Mouse (Mus musculus): ENCODE results near the gene Cyfip2. TPM values are rescaled to one million over a fixed set of nuclear protein-coding genes. Genes with fewer than 3 reads are reported as not detected.

Cyfip2 gene
- polyA plus RNA-seq, 1 experiment: 273 TPM

DNA sequence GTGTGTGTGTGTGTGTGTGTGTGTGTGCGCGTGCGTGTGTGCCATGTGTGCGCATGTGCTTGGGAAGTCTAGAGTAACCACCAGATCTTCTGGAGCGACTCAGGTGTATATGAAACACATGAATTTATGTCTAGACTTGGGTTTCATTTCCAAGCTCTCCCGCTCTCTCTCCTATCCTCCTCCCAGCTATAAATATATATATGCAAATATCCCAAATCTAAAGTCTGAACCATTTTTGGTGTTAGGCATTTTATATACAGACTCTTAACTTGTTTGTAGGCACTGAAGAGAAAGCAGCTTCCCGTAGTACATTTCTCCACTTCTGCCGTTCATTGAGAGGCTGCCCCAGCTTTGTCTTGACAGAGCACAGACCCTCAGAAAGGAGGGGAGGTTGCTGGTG is 19.6 kb upstream of the Cyfip2 start:
- TF ChIP-seq POLR2A (IDR thresholded peaks at IDR 0.05; ENCODE audit: extremely low read depth, insufficient read depth, low read length) (no peak), CTCF (IDR thresholded peaks at IDR 0.05; ENCODE audit: extremely low read depth, insufficient read depth, low read length) (no peak)
- H3K27ac ChIP-seq (ENCODE audit: insufficient read depth, low read length): no peak overlapping the region
- H3K4me3 ChIP-seq (ENCODE audit: insufficient read depth, low read length): no peak overlapping the region
- no peaks in the 10 kb centered on the region for H3K4me1 ChIP-seq (ENCODE audit: control insufficient read depth, insufficient read depth, low read length)

DNA sequence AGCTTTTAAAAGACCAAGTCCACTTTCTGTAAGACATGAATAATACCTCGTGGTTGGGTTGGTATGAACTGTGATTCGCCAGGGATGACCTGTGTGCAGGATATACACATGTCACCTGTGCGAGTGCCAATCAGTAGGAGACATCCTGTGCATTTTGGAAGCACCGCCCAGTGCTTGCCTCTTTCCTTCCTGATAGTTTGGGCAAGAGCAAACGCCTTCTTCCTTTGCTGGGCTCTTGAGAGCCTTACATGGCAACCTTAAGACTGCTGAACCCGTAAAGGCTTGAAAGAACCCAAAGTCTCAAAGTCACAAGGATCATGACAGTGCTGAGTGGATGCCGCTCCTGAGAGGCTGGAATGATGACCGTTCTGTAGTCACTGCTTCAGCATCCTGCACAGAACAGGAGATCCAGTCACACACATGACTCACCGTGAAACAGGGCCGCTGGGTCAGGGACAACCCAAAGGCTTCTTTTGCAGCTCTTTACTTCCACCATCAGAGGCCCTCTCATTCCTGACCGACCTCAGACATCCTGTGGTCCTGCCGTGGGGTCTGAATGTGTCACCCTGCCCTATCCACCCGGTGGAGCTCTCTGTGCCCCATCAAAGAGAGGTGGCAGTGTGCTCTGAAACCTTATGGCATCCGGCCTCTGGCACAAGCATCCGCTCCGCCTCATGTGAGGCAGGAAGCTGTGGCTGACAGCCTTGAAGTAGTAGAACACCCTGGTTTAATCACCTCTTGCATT is 13.8 kb upstream of the Cyfip2 start:
- Histone ChIP-seq H3K4me1 (ENCODE audit: control insufficient read depth, insufficient read depth, low read length) (no peaks in the 10 kb centered on the region), H3K4me3 (ENCODE audit: insufficient read depth, low read length) (no peak overlapping the region), H3K27ac (ENCODE audit: insufficient read depth, low read length) (no peak overlapping the region)
- no peak for TF ChIP-seq CTCF (IDR thresholded peaks at IDR 0.05; ENCODE audit: extremely low read depth, insufficient read depth, low read length)
- no peak for TF ChIP-seq POLR2A (IDR thresholded peaks at IDR 0.05; ENCODE audit: extremely low read depth, insufficient read depth, low read length)

DNA sequence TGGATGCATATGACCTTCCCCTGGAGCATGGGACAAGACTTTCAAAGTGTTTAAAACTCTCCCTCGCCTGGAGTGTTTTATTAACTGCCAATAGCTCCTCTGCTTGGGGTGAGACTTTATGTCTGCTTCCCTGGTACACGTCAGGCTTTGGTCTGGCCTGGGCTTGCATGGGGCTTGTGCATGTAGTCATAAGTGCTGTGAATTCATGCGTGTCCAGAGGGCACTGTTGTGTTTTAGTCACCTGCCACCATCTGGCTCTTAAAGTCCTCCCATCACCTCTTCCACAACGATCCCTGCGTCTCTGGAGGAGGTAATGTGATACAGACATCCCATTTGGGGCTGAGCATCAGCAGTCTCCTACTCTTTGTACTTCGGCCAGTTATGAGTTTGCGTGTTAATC is 8.9 kb upstream of the Cyfip2 start:
- TF ChIP-seq POLR2A (IDR thresholded peaks at IDR 0.05; ENCODE audit: extremely low read depth, insufficient read depth, low read length) (no peak), CTCF (IDR thresholded peaks at IDR 0.05; ENCODE audit: extremely low read depth, insufficient read depth, low read length) (no peak)
- Histone ChIP-seq H3K4me1 (ENCODE audit: control insufficient read depth, insufficient read depth, low read length) (no peaks in the 10 kb centered on the region), H3K27ac (ENCODE audit: insufficient read depth, low read length) (no peak overlapping the region), H3K4me3 (ENCODE audit: insufficient read depth, low read length) (no peak overlapping the region)

DNA sequence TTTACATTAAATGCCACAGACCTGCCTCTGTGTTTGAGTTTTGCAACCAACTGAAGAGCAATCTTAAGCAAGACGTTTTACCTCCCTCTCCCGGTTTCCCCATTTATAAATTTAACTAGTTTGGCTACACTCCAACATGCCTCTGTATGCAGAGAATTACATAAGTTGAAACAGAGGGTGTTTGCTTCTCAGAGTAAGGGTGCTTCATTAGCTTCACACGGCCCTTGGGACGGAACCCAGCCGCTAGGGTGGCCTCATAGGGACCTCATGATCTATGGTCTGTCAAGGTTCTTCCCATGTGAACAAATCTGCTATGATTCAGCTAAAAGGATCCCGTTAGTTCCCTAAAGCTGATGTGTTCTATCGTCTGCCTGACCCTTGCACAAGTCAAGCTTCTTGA is 1.9 kb upstream of the Cyfip2 start:
- Histone ChIP-seq H3K4me1 (ENCODE audit: control insufficient read depth, insufficient read depth, low read length) (peaks cover 9% of the 10 kb centered on the region), H3K27ac (ENCODE audit: insufficient read depth, low read length) (peak overlapping the region; percentile 83), H3K4me3 (ENCODE audit: insufficient read depth, low read length) (no peak overlapping the region)
- TF ChIP-seq CTCF (IDR thresholded peaks at IDR 0.05; ENCODE audit: extremely low read depth, insufficient read depth, low read length): no peak
- TF ChIP-seq POLR2A (IDR thresholded peaks at IDR 0.05; ENCODE audit: extremely low read depth, insufficient read depth, low read length): no peak

DNA sequence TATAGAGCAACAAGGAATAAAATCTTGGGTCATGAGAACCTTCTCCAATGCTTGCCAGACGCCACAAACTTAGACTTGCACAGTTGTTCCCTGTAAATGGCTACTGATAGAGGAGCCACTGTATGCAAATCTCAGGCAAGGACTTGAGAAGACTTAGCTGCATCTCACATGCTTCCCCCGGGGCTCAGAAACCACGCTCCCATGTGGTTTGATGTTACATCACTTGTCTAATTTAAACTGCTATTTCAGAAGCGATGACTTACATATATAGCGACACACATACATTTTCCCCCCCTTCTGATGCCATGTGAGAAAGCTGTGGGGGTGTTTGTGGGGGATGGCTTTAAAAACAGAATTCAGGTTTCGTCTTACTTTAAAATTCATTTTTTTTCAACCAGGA is 1.2 kb upstream of the Cyfip2 start:
- H3K27ac ChIP-seq (ENCODE audit: insufficient read depth, low read length): peak overlapping the region; percentile 92
- H3K4me1 ChIP-seq (ENCODE audit: control insufficient read depth, insufficient read depth, low read length): peaks cover 9% of the 10 kb centered on the region
- H3K4me3 ChIP-seq (ENCODE audit: insufficient read depth, low read length): no peak overlapping the region
- TF ChIP-seq CTCF (IDR thresholded peaks at IDR 0.05; ENCODE audit: extremely low read depth, insufficient read depth, low read length): no peak
- TF ChIP-seq POLR2A (IDR thresholded peaks at IDR 0.05; ENCODE audit: extremely low read depth, insufficient read depth, low read length): peak; percentile 34; the same call in 1 of the 2 replicates

DNA sequence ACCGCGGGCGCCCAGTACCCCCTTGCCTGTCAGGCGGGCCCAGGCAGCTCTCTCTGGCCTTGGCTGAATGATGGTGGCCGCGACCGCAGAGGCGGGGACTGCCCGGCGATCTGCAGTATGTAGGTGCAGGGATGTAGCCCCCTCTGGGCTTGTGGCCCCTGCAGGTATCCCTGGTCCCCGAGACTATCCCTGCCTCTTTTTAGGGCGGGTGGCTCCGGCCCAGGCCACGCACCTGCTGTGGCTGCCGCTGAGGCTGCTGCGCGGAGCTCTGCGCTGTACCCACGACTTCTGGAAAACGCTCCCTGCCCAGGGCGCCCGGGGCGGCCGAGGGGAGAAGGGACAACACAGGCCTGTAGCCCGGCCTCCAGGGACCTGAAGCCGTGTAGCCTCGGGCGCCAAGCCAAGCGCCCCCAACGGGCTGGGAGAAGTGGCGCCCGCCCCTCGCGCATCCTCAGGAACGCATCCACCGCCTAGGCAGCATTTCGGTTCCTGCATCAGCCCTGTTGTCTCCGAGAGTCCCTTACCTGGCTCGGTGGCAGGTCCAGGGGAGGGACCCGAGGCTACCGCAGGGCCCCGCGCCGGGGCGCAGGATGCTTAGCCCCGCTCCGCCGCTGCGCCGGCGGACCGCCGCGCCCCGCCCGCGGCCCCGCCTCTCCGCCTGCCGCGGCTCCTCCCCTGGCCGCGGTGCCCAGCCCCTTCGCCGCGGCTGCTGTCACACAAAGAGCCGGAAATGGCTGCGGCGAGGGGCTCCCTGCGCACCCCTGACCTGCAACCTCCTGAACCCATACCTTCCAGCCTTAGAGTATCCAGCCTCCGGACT is 746 bp downstream of the Cyfip2 start:
- peak overlapping the region; percentile 99 for H3K27ac ChIP-seq (ENCODE audit: insufficient read depth, low read length)
- peak overlapping the region; percentile 100 for H3K4me3 ChIP-seq (ENCODE audit: insufficient read depth, low read length)
- H3K4me1 ChIP-seq (ENCODE audit: control insufficient read depth, insufficient read depth, low read length): peaks cover 10% of the 10 kb centered on the region
- TF ChIP-seq CTCF (IDR thresholded peaks at IDR 0.05; ENCODE audit: extremely low read depth, insufficient read depth, low read length) (no peak), POLR2A (IDR thresholded peaks at IDR 0.05; ENCODE audit: extremely low read depth, insufficient read depth, low read length) (peak; percentile 76)

DNA sequence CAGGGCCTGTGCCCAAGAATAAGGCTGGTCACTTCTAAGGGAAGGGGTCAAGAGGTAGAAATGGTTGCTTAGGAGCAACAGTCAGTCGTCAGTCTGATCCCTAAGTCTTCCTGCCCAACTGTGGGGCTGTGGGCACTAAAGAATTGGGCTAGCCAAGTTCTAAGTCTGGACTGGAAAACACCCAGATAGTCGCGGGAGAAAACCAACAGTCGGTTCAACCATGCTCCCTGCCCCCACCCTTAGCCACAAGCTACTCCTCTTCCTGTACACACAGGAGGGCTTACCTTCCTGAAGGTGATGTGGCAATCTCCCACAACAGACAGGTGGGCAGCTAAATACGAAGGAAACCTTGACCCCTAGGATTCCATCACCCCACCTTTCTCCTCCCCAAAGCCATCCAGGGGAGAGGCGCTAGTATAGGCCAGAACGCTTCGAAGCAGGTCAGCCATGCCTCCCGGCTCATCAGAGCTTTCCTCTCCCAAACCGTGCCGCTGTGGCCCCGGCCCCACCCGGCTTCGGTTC is 1.4 kb downstream of the Cyfip2 start:
- Histone ChIP-seq H3K4me3 (ENCODE audit: insufficient read depth, low read length) (peak overlapping the region; percentile 100), H3K27ac (ENCODE audit: insufficient read depth, low read length) (peak overlapping the region; percentile 99), H3K4me1 (ENCODE audit: control insufficient read depth, insufficient read depth, low read length) (peaks cover 13% of the 10 kb centered on the region)
- TF ChIP-seq POLR2A (IDR thresholded peaks at IDR 0.05; ENCODE audit: extremely low read depth, insufficient read depth, low read length) (no peak; the same call in 1 of the 2 replicates), CTCF (IDR thresholded peaks at IDR 0.05; ENCODE audit: extremely low read depth, insufficient read depth, low read length) (no peak)

DNA sequence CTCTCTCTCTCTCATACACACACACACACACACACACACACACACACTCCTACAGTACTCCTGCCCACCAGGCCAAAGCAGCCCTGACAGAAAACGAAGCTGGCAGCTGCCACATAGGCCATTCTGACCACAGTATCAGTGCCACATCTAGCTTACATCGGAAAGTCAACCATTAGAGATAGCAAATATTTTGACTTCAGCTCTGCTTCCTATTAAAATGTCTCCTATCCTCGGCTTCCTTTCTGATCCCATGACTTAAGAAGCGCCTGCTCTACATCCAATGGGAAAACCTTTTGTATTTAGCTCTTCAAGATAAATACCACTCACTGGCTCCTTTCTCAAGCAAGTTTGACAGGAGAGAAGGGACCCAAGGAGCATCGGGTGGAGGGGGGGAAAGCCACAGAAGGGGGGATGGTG is 2.0 kb downstream of the Cyfip2 start:
- Histone ChIP-seq H3K4me3 (ENCODE audit: insufficient read depth, low read length) (peak overlapping the region; percentile 100), H3K27ac (ENCODE audit: insufficient read depth, low read length) (peak overlapping the region; percentile 40), H3K4me1 (ENCODE audit: control insufficient read depth, insufficient read depth, low read length) (peaks cover 18% of the 10 kb centered on the region)
- peak; percentile 63 for TF ChIP-seq POLR2A (IDR thresholded peaks at IDR 0.05; ENCODE audit: extremely low read depth, insufficient read depth, low read length)
- TF ChIP-seq CTCF (IDR thresholded peaks at IDR 0.05; ENCODE audit: extremely low read depth, insufficient read depth, low read length): no peak

DNA sequence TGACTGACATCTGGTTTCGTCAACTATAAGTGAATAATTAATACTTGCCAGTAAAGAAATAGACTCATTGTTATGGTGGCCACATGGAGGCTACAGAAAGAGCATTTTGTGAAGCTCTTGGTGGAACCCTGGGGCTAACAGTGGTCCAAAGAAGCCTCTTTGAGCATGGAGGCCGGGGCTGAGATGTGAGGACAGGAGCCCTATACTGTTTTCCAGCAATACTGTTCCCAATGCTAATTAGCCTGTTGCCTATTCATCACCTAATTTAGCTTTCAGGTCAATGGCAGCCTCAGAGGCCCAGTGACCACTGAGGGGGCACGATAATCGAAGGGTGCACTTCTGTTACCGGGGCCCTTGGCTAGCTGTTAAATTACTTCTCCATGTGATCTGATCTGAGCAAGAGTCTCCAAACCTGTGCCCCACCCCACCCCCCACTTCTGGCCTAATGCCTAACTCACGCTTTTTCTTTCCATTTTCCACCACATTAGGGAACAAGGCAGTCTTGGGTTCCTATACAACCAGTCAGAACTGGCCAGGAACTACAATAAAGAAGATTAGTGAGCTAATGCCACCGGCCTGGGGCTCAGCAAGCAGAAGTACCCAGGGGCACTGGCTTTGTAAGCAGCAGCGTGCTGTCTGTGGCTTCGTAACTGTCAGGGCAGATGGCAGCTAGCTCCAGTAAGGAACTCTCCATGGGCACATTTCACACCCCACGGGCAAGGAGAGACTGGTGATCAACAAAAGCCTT is 2.7 kb downstream of the Cyfip2 start:
- Histone ChIP-seq H3K4me1 (ENCODE audit: control insufficient read depth, insufficient read depth, low read length) (peaks cover 22% of the 10 kb centered on the region), H3K27ac (ENCODE audit: insufficient read depth, low read length) (peak overlapping the region; percentile 40; the same call in 1 of the 2 replicates), H3K4me3 (ENCODE audit: insufficient read depth, low read length) (peak overlapping the region; percentile 100)
- no peak for TF ChIP-seq CTCF (IDR thresholded peaks at IDR 0.05; ENCODE audit: extremely low read depth, insufficient read depth, low read length)
- TF ChIP-seq POLR2A (IDR thresholded peaks at IDR 0.05; ENCODE audit: extremely low read depth, insufficient read depth, low read length): no peak
